Mouse (Mus musculus) bone marrow macrophage, adult 2 months (primary cell): ENCODE data around the gene Pard3.

Source experiments
- CTCF ChIP-seq: IDR thresholded peaks from 2 replicates; pipeline ENCODE4 v1.5.1; 2012; ENCODE audit warnings: low read depth, mild to moderate bottlenecking, low read length, moderate library complexity
- POLR2A ChIP-seq: IDR thresholded peaks from 2 replicates; pipeline ENCODE4 v1.6.1; 2012; ENCODE audit warnings: mild to moderate bottlenecking, low read depth, low read length, borderline replicate concordance

DNA sequence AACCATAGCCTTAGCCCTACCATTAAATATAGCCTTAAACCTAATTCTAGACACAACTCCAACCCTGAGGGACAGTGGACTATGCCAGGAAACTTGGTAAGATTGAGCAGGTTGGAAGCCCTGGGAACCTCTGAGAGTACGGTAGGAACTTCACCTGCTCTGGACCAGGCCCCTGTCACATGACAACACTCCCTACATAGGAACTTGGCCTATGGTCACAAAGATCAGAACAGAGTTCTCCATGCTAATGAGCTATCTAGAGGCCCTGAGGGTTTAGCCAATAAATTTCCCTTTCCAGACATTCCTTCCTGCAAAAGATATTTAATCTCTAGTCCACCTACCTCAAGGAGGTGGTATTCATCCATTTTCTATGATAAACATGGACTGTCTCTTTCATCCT, 41.9 kb upstream of the Pard3 start:
- TF ChIP-seq CTCF = no peak
- no peak for TF ChIP-seq POLR2A
